Mouse (Mus musculus): ENCODE data around the gene Kl. TPM values are rescaled to one million over a fixed set of nuclear protein-coding genes. Genes with fewer than 3 reads are reported as not detected.

Kl gene
- total RNA-seq, 1 experiment from 2014 or later, result 0.22 TPM

GRCm38 (mm10) chr5:151034715-151035512 lies 82.5 kb downstream of the Kl start:
- no peak for DNase-seq

- DNase-seq, result no peak
Observed at GRCm38 (mm10) chr5:151037871-151038270, 85.5 kb downstream of the Kl start.

GRCm38 (mm10) chr5:151042911-151043310 lies 90.5 kb downstream of the Kl start:
- DNase-seq, result no peak
